Mouse (Mus musculus): ENCODE results near the gene Crhbp.

The Crhbp gene

DNA sequence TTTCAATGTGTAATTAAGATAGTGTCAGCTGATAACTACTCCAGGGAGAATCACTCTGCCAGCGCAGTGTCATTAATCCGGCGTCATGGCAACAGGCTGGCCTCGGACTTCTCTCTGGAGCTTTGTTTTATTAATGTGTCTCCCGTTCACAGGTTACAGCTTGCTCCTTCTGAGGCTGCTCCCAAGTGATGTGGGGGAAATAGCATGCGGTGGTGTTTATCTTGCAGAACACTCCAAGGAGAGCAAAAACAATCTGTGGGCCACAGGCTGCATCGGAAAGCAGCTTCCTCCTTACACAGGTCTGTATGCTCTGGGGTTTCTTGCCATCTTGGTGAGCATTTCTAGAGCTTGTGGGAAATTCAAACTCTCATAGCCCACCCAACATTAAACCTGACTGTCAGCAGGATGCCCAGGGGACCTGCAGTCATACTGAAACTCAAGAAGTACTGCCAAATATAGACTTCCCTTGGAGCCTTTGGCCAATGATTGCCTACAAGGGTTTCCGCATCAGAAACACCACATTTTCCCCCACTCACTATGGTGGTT, 25.4 kb downstream of the Crhbp start:
- DNase-seq (ENCODE audit: low spot score in 2 of 2) = no peak

GRCm38 (mm10) chr13:95418575-95419203, 26.0 kb downstream of the Crhbp start:
- DNase-seq (ENCODE audit: low spot score in 2 of 2) = no peak

GRCm38 (mm10) chr13:95412257-95412656, 32.5 kb downstream of the Crhbp start:
- DNase-seq (ENCODE audit: low spot score in 2 of 2) = no peak

GRCm38 (mm10) chr13:95393242-95393641, 51.5 kb downstream of the Crhbp start:
- no peak for DNase-seq (ENCODE audit: low spot score in 2 of 2)

DNA sequence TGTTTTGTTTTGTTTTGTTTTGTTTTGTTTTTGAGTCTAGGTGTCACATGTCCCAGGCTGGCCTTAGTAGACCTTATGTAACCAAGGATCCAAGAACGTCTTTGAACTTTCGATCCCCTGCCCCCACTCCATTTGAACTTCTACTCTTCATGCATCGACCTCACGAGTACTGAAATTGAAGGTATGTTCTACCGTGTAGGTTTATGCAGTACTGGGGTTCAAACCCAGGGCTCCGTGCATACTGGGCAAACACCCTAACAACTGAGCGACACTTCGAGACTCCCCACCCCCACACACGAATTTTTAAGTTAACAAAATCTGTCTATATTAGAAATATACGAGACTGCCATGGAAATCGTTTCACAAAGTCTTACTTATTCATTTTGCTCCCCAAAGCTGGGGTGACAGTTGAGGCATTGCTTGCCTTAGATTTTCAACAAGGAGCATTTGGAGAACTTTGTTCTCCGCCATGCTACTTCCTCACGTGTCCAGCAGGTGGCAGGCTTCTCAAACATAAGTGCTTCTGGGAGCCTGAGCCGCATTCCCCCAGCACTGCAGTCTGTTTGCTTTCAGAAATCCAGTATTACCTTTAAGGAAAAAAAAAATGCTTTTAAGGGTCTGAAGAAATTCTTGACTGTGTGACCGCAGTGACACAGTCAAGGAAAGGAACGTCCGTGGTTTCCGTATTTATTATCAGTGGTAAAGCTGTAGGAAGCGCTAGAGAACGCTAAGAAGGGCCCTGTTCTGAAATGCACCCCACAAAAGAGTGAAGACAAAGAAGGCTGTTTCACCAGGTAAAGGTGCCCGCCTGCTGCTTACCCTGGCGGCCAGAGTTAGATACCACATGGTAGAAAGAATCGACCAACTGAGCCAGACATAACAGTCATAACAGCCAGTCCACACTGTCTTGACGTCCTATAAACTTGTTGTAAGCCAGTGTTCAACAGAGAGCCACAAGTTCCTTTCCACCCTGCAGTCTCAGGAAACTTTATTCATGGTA, 54.6 kb downstream of the Crhbp start:
- DNase-seq (ENCODE audit: low spot score in 2 of 2) = peak; percentile 69 to 78

- DNase-seq (ENCODE audit: low spot score in 2 of 2) = no peak
Observed at GRCm38 (mm10) chr13:95388226-95388625, 56.5 kb downstream of the Crhbp start.

DNA sequence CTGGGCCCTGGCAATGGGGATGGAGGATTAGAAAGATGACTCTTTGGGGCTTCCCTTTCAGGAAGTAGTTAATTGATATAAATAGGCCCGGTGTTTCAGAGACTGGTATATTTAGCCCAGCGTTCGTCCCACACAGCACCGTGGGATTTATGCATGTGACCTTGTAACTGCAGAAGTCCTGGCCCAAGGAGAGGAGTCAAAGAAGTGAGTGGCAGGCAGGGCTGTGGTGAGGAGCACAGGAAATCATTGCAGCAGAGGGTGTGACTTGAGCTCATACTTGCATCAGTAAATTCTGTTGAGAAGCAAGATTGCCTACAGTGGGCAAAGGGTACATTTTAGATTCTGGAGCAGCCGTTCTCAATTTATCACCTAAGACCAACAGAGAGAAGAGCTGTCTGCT, 62.3 kb downstream of the Crhbp start:
- DNase-seq (ENCODE audit: low spot score in 2 of 2) = no peak
